Mouse (Mus musculus) 3T3-L1 (cell line): ENCODE measurements around the gene Nphp3.
A peak's percentile ranks its signal among the peaks of the same experiment; 100 is the strongest.

Source experiments
- DNase-seq: peaks from one replicate; pipeline ENCODE4 v3.0.0-alpha.2; 2015; ENCODE audit warnings: low read depth, low spot score

The Nphp3 gene

DNA sequence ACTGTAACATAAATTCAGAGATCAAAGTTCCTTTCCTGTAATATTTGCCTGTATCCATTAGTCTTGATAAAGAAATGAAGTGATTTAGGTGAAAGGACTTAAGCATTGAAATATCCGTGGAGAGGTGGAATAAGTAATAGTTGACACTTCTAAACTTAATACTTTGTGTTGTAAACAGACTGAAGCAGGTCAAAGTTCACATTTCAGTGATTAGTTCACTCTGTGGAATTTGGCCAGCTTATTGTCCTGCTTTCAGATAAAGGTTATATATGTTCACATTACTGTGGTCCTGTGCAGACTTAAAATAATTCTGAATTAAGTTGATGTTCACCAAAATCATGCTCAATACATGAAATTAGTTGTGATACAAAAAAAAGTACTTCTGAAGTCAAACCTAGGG is 62.2 kb downstream of the Nphp3 start:
- DNase-seq: no peak

DNA sequence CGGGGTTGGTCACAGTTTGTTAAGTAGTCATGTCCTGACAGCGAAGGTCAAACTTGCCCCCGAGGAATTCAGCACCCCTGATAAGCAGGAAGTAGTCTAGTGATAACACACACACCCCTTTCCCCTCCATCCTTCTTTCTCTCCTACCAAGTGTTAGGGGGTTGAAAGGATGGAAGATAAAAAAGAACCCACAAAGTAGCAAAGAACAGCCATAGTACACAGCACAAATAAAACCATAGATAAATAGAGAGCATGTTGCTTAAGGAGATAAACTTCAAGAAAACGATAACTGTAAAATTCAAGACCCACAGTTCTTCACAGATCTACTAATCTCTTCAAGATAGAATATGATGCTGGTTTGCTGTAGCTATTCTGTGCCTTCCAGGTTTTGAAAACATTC is 67.9 kb downstream of the Nphp3 start:
- no peak for DNase-seq

DNA sequence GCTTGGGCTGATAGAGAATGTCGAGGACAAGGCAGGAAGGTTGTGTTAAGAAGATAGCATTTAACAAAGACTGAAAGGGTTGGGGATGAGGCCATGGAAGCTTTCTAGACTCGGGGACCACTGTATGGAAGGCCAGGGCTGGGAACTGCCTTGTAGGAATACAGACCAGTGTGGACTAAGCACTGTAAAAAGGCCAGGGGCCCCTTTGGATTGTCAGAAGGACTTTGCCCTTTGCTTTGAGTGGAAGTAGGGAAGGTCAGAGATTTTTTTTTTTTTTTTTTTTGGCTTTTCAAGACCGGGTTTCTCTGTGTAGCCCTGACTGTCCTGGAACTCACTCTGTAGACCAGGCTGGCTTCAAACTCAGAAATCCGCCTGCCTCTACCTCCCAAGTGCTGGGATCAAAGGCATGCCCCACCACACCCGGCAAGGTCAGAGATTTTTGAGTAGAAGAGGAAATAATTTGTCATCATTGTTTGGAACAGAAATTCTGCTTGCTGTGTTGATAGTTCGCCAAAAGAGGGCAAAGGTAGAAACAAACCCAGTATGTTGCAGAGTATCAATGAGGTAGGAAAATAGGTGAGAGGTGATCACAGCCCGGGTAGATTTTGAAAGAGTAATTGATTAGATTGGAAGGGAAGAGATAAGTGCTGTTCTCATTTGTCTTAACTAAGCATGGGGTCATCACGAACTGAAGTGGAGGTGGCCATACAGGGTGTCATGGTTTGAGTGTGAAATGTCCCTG is 68.7 kb downstream of the Nphp3 start:
- no peak for DNase-seq

DNA sequence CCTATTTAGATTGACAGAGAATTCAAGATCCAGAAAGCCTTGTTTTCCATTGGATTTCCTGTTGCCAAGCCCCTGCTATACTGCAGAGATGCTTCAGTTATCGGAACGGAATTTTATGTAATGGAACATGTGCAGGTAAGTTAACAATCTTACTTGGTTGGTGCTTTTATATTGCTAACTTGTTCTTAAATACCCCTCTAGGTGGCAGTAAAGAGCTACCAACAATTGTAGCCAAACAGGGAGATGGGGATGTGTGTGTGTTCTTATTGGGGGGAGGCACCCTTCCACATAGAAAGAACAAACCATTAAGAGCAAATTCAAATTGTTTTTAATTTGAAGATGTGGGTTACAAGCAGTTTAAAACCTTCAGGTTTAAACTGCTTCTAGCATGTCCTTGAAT is 73.5 kb downstream of the Nphp3 start:
- peak; percentile 63 for DNase-seq

DNA sequence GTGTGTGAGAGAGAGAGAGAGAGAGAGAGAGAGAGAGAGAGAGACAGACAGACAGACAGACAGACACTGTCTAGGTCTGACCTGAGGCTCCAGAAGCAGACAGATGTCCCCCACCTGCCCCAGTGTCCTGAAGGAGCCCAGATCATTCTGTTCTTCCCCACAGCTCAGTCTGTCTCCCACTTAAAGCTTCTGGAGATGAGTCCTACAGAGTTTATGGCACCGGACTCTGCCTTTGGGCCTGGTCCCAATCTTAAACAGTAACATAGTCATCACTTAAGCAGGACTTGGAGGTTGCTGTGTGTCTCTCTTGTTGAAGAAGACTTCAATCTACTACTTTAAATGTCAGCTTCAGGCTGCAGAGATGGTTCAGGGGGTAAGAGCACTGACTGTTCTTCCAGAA is 76.4 kb downstream of the Nphp3 start:
- no peak for DNase-seq

DNA sequence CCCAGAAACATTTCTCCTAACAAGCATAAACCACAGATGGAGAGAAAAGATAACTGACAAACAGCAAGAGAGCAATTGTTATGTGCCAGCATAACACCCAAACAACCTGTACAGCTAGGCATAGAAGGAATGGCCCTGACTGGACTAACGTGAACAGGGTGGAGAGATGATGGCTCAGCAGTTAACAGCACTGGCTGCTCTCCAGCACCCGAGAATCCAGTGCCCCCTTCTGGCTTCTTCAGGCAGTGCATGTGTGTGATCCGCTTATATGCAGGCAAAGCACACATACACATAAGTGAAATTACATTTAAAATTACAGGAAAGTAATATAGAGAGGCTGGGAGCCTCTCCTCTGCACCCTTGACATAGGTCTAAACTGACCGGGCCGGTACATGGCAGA is 77.0 kb downstream of the Nphp3 start:
- peak; percentile 58 for DNase-seq

DNA sequence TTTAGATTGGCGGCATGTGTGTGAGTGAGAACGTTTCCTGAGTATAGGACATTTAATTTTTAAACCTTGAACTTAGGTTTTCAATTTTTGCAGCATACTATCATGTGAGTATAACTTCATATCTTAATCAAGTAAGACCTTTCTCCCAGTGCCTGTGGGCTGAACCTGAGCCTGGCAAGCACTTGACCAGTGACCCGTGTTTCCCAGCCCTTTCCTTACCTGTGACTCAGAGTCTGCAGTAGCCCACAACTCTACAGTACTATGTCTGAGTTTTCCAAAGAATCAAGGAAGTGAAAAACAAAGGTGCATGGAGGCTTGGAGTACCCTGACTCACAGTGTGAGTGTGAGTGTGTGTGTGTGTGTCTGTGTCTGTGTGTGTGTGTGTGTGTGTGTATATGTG is 77.7 kb downstream of the Nphp3 start:
- no peak for DNase-seq

DNA sequence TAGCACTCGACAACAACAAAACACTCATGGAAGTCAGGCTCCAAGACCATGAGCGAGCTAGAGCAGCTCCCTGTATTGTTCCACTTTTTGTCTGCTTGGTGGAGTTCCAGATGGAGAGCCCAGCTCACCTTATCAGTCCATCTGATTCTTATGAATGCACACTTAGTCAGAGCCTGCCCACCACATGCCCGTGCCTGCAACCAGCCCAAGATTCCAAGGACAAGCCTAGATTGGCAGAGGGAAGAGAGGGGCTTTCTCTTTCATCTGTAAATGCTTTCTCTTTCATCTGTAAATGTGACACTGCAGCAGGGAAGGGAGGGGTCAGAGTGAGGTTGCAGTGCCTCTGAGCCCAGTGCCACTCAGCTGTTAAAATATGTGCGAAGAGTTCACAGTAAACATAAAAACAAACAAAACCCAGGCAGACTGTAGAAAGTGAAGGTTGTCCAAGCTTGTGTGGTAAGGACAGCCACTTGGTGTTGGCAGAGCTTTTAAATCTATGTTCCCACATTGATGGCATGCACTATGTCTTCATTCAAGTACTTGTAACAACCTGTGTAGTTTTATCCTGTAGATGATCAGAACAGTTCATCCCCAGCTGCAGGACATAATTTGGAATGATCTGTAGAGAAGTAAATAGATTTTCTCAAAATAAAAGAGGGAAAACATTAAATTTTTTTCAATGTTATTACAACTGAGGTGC is 83.5 kb downstream of the Nphp3 start:
- DNase-seq: no peak

DNA sequence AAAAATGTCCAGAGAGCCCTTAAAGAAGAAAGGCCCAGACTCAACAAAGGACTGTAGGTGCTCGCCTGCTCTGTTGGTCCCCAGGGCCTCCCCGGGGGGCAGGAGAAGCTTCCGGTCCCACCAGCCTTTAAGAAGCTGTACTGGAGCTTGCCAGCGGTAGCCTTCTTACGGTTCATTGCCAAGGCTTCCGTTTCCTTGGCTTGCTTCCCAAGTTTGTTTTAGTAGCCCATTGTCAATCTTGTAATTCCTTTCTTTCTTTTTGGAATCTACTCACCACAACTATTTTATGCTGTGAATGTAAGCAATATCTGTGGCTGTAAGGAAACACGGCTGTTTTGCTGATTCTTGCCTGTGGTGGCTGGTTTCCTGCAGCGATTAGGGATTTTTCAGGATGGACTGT is 86.2 kb downstream of the Nphp3 start:
- peak; percentile 37 for DNase-seq

DNA sequence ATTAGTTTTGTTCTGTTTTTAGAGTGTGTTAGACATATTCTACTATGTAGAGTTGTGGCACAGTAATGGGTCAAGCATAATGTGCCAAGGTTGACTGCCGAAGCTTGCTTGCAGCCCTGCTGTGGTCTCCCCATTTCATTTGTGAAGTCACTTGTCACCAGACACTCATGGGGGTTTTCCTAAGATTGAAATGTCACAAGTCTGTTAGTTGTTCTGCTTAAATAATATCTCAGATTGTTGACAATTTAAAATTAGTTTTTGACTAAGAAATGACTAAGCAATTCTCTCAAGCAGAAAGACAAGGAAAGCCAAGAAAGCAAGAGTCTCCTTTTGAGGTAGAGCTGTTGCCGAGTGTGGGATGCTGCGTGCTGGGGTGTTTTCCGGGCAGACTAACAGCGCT is 90.6 kb downstream of the Nphp3 start:
- DNase-seq: no peak
